Mouse (Mus musculus) C2C12 (cell line): ENCODE data around the gene Gmeb1. TPM values are rescaled to one million over a fixed set of nuclear protein-coding genes. Genes with fewer than 3 reads are reported as not detected.

Experiments
- H3K27me3 ChIP-seq: one replicate; pipeline ENCODE4 v1.6.1; 2011; ENCODE audit not compliant: control insufficient read depth, insufficient read depth, insufficient read length
- H3K36me3 ChIP-seq: one replicate; pipeline ENCODE4 v1.6.1; 2011; ENCODE audit not compliant: control insufficient read depth, insufficient read depth
- H3K4me3 ChIP-seq: one replicate; pipeline ENCODE4 v1.5.1; 2011; ENCODE audit warnings: mild to moderate bottlenecking, control low read depth; ENCODE audit not compliant: poor library complexity, insufficient read depth, severe bottlenecking
- H3K79me2 ChIP-seq: one replicate; pipeline ENCODE4 v1.6.1; 2011; ENCODE audit not compliant: control insufficient read depth, insufficient read depth
- H3K79me3 ChIP-seq: one replicate; pipeline ENCODE4 v1.6.1; 2011; ENCODE audit warnings: low read depth, control low read depth
- H3ac ChIP-seq: one replicate; pipeline ENCODE3; 2011; ENCODE audit warnings: low read depth; ENCODE audit not compliant: control insufficient read depth, insufficient read length
- CEBPB ChIP-seq: IDR thresholded peaks from one replicate; pipeline ENCODE4 v1.6.1; 2011; ENCODE audit warnings: low read depth, mild to moderate bottlenecking, control low read depth, moderate library complexity
- CTCF ChIP-seq: IDR thresholded peaks from one replicate; pipeline ENCODE4 v1.5.1; 2011; ENCODE audit not compliant: control insufficient read depth, insufficient read depth, insufficient read length
- FOSL1 ChIP-seq: IDR thresholded peaks from one replicate; pipeline ENCODE4 v1.8.0; 2011; ENCODE audit warnings: mild to moderate bottlenecking, low read length; ENCODE audit not compliant: poor library complexity, insufficient read depth, severe bottlenecking
- MAX ChIP-seq: IDR thresholded peaks from one replicate; pipeline ENCODE4 v1.6.1; 2011; ENCODE audit warnings: mild to moderate bottlenecking, control low read depth
- MYOD1 ChIP-seq: IDR thresholded peaks from one replicate; pipeline ENCODE4 v1.6.1; 2011; ENCODE audit warnings: low read depth; ENCODE audit not compliant: control insufficient read depth, insufficient read length
- MYOG ChIP-seq: IDR thresholded peaks from one replicate; pipeline ENCODE4 v1.6.1; 2011; ENCODE audit not compliant: control insufficient read depth, insufficient read length; ENCODE audit errors: extremely low read depth
- USF1 ChIP-seq: IDR thresholded peaks from one replicate; pipeline ENCODE4 v1.6.1; 2011; ENCODE audit warnings: low read depth, mild to moderate bottlenecking, control low read depth, moderate library complexity
- polyA plus RNA-seq: library from polyadenylated mRNA; unstranded; fragments of >200 nt; fragmentation: generic; extraction: Trizol; gene quantifications from one replicate; pipeline ENCODE4 v1.2.1, GENCODE M21; 2012; ENCODE audit warnings: missing spikeins

Gmeb1 gene
- polyA plus RNA-seq, 1 experiment, result 13.0 TPM

DNA sequence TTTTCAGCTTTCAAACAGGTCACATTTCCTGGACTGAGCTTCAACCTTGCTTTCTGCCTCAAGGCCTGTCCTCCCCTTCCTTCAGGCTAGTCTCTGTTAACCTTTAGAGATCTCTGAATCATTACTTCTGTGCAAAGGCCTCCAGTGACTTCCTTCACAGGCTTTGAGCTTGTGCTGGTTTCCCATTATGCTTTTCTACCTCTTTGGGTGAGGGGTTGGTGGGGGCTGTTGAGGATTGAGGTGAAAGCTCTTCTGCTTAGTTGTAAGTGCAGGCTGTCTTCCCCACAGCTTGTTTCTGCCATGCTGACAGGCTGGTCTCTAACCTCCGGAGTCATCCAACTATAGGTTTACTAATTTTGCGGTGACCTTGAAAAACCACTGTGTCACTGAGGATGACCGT, 5.0 kb downstream of the Gmeb1 start:
- Histone ChIP-seq H3K27me3 (no peaks in the 10 kb centered on the region), H3ac (no peak overlapping the region), H3K79me2 (peaks cover 93% of the 10 kb centered on the region), H3K4me3 (no peak overlapping the region), H3K36me3 (peaks cover 28% of the 10 kb centered on the region), H3K79me3 (peaks cover 53% of the 10 kb centered on the region)
- no peak for TF ChIP-seq CEBPB

DNA sequence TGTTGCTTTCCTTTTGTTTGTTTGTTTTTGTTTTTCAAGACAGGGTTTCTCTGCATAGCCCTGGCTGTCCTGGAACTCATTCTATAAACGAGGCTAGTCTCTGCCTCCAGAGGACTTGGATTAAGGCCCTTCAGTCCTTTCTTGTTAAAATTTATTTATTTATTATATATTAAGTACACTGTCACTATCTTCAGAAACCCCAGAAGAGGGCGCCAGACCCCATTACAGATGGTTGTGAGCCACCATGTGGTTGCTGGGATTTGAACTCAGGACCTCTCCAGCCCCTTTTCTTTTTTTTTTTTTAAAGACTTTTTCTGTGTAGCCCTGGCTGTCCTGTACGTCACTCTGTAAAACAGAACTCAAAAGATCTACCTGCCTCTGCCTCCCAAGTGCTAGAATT, 6.4 kb downstream of the Gmeb1 start:
- H3K27me3 ChIP-seq, result no peaks in the 10 kb centered on the region
- H3K79me2 ChIP-seq, result peaks cover 82% of the 10 kb centered on the region
- no peak for TF ChIP-seq USF1
- no peak for TF ChIP-seq MAX
- no peak for TF ChIP-seq MYOG
- TF ChIP-seq MYOD1, result no peak
- no peak for TF ChIP-seq FOSL1
- TF ChIP-seq CEBPB, result no peak
- TF ChIP-seq CTCF, result no peak
- peaks cover 46% of the 10 kb centered on the region for H3K79me3 ChIP-seq
- no peak overlapping the region for H3K4me3 ChIP-seq
- H3ac ChIP-seq, result no peak overlapping the region
- peaks cover 40% of the 10 kb centered on the region for H3K36me3 ChIP-seq

DNA sequence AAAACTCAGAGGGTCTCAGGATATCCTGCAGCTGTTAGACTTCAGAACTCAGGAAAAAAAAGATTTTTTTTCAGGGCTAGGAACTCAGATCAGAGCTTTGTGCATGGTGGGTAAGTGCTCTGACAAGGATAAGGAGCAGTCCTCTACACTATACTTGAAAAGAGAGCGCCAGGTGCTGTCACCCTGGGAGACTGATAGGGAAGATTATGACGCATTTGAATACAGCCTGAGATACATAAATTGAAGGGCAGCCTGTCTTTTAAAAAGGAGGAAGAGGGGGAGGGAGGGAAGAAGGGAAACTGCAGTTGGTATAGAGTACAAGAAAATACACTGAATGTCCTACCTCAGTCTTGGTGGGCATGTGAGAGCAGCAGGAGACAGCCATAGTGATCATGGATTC, 7.8 kb downstream of the Gmeb1 start:
- TF ChIP-seq FOSL1 (no peak), MAX (no peak), MYOG (no peak), USF1 (no peak), MYOD1 (no peak), CTCF (no peak), CEBPB (no peak)
- Histone ChIP-seq H3K79me3 (peaks cover 32% of the 10 kb centered on the region), H3K36me3 (peaks cover 31% of the 10 kb centered on the region), H3K4me3 (no peak overlapping the region), H3K27me3 (no peaks in the 10 kb centered on the region), H3K79me2 (peaks cover 69% of the 10 kb centered on the region), H3ac (no peak overlapping the region)

DNA sequence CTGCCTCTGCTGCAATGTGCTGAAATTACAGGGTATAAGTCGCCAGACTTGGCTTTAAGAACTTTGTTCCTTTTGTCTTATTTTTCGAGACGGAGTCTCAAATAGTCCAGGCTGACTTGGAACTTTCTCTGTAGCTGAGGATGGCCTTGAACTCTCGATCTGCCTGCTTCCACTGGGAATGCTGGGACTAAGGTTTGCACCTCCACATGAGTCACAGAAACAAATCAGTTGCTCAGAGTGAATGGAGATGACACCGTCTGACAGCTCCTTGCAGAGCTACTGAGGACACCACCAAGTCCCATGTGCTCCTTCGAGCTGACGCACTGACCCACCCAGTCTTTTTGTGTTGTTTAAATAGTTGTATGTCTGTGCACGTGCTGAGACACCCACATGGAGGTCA, 8.3 kb downstream of the Gmeb1 start:
- Histone ChIP-seq H3K4me3 (no peak overlapping the region), H3K36me3 (peaks cover 34% of the 10 kb centered on the region), H3ac (no peak overlapping the region), H3K27me3 (no peaks in the 10 kb centered on the region), H3K79me3 (peaks cover 27% of the 10 kb centered on the region), H3K79me2 (peaks cover 64% of the 10 kb centered on the region)
- no peak for TF ChIP-seq MYOD1
- TF ChIP-seq CEBPB, result no peak
- no peak for TF ChIP-seq CTCF
- no peak for TF ChIP-seq FOSL1
- no peak for TF ChIP-seq MAX
- no peak for TF ChIP-seq USF1
- no peak for TF ChIP-seq MYOG

DNA sequence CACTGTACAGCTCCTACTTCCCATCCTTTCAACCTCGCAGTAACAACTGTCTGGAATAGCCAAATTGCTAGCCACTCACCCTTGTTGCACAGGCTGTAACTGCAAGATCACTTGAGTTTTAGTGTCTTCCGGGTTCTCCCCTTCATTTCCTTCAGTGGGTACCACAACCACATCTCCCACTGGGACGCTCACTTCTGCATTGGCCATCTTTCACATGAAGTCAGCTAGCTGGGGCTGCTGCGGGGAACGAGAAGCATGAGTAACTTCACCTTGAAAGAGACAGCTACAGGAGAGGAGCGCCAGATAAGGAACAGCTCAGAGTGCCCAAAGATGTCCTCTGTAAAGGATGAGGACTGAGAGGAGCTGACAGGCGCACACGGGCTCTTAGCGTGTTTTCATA, 9.8 kb downstream of the Gmeb1 start:
- Histone ChIP-seq H3K4me3 (no peak overlapping the region), H3ac (no peak overlapping the region), H3K27me3 (no peaks in the 10 kb centered on the region), H3K79me3 (peaks cover 22% of the 10 kb centered on the region), H3K79me2 (peaks cover 54% of the 10 kb centered on the region), H3K36me3 (peaks cover 41% of the 10 kb centered on the region)
- TF ChIP-seq CTCF (no peak), FOSL1 (no peak), USF1 (no peak), CEBPB (no peak), MYOG (no peak), MAX (no peak), MYOD1 (no peak)

DNA sequence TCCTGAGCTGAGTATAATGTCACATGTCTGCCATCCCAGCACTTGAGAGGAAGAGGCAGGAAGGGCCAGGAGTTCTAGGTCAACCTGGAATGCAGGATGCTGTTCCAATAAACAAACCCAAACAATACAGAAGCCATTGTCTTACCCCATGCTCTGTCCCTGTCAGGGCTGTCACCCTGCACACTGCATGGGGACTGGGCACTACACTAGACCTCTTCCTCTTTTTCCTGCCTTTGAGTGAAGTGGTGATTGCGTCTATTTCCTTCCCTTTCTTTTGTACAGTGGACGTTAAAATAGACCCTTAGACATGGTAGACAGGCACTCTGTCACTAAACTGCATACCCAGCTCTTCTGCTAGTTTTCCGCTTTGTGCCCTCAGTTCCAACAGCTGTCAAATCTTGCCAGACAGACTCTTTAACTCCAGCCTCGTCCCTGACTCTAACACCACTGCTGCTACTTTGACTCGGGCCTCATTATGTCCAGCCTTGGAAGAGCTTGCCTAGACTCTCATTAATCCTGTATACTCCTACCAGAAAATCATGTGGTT, 13.9 kb downstream of the Gmeb1 start:
- Histone ChIP-seq H3K79me2 (peaks cover 14% of the 10 kb centered on the region), H3K27me3 (no peaks in the 10 kb centered on the region), H3K36me3 (peaks cover 67% of the 10 kb centered on the region), H3K4me3 (no peak overlapping the region), H3ac (no peak overlapping the region), H3K79me3 (peaks cover 5% of the 10 kb centered on the region)
- TF ChIP-seq CTCF, result no peak
- no peak for TF ChIP-seq MAX
- no peak for TF ChIP-seq USF1
- no peak for TF ChIP-seq FOSL1
- no peak for TF ChIP-seq MYOG
- TF ChIP-seq MYOD1, result no peak
- no peak for TF ChIP-seq CEBPB
